Mouse (Mus musculus) neural tube, embryonic 15.5 days (tissue): ENCODE data around the gene Slc44a2. TPM values are rescaled to one million over a fixed set of nuclear protein-coding genes. Genes with fewer than 3 reads are reported as not detected.

Experiments used
- ATAC-seq: fragments of 200-750 bp; cut with Nextera tagmentation; 2 replicates; pipeline ENCODE4 v1.8.0; 2017; ENCODE audit warnings: mild to moderate bottlenecking, moderate TSS enrichment, moderate library complexity; ENCODE audit not compliant: low FRiP score
- H3K27ac ChIP-seq: fragments of 300-500 bp; sonication (generic); replicated peaks from 2 replicates; pipeline ENCODE4 v1.5.1; 2015; ENCODE audit warnings: mild to moderate bottlenecking, inconsistent platforms
- H3K27me3 ChIP-seq: fragments of 300-500 bp; sonication (generic); replicated peaks from 2 replicates; pipeline ENCODE4 v1.6.1; 2015; ENCODE audit warnings: inconsistent platforms
- H3K36me3 ChIP-seq: fragments of 300-500 bp; sonication (generic); 2 replicates; pipeline ENCODE4 v1.6.1; 2015; ENCODE audit warnings: inconsistent platforms
- H3K4me1 ChIP-seq: fragments of 300-500 bp; sonication (generic); 2 replicates; pipeline ENCODE4 v1.6.1; 2015; ENCODE audit warnings: inconsistent platforms
- H3K4me2 ChIP-seq: fragments of 300-500 bp; sonication (generic); 2 replicates; pipeline ENCODE4 v1.6.1; 2015; ENCODE audit warnings: inconsistent platforms, mild to moderate bottlenecking, moderate library complexity
- H3K4me3 ChIP-seq: fragments of 300-500 bp; sonication (generic); replicated peaks from 2 replicates; pipeline ENCODE4 v1.5.1; 2015; ENCODE audit warnings: mild to moderate bottlenecking, inconsistent platforms
- H3K9ac ChIP-seq: fragments of 300-500 bp; sonication (generic); replicated peaks from 2 replicates; pipeline ENCODE4 v1.6.1; 2015; ENCODE audit warnings: mild to moderate bottlenecking, inconsistent platforms
- H3K9me3 ChIP-seq: fragments of 300-500 bp; sonication (generic); replicated peaks from 2 replicates; pipeline ENCODE4 v1.6.1; 2016; ENCODE audit warnings: inconsistent platforms
- WGBS: fragments of 180-500 bp; shearing (Covaris S2); methylation state at CpG from one replicate; pipeline ENCODE4 v1.1.7; 2015; ENCODE audit warnings: mixed read lengths; 5-methylcytosine and 5-hydroxymethylcytosine counted together
- polyA plus RNA-seq: library from polyadenylated mRNA; unstranded; fragments of >200 nt; fragmentation: Nextera tagmentation; extraction: Ambion mirVana; gene quantifications from 2 replicates; pipeline ENCODE4 v1.2.1, GENCODE M21; 2015

Slc44a2 gene
- 68.4 and 79.7 TPM in 2 replicates for polyA plus RNA-seq

- H3K9ac ChIP-seq: peak within 1 kb of the TSS; percentile 71
- peak; percentile 93 for ATAC-seq
- under 1% methylated on average over 52 of the region's 52 CpGs for WGBS
- H3K27me3 ChIP-seq: no peaks in the 10 kb centered on the region
- peak within 1 kb of the TSS; percentile 66 for H3K27ac ChIP-seq
- no peaks in the 10 kb centered on the region for H3K36me3 ChIP-seq
- H3K4me1 ChIP-seq: peaks cover 30% of the 10 kb centered on the region
- H3K4me3 ChIP-seq: peak within 1 kb of the TSS; percentile 53
- peak within 1 kb of the TSS; percentile 90 for H3K4me2 ChIP-seq
- H3K9me3 ChIP-seq: no peaks in the 10 kb centered on the region
Measured at GRCm38 (mm10) chr9:21320619-21321512, at the start of gene Slc44a2. Slc44a2 (plus strand) TSS chr9:21320698.

DNA sequence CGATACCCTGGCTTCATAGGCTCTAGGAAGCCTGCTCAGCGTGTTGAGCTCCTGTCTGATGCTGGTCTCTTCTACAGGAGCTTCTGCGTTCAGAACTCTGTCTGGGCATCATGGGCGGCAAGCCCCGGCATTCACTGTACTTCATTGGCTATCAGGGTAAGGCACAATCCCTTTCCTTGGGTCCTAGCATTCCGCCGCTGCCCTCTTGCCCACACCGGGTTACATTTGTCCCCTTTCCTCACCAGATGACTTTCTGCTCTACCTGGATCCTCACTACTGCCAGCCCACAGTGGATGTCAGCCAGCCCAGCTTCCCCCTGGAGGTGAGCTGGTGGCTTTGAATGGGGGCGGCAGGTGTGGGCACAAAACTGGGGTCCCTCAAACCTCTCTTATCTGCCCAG lies 48.1 kb upstream of the Slc44a2 start:
- no peak for ATAC-seq
- Histone ChIP-seq H3K27ac (no peak overlapping the region), H3K4me3 (no peak overlapping the region), H3K9me3 (no peaks in the 10 kb centered on the region), H3K4me1 (no peaks in the 10 kb centered on the region), H3K4me2 (no peak overlapping the region), H3K9ac (no peak overlapping the region), H3K36me3 (peaks cover 91% of the 10 kb centered on the region), H3K27me3 (no peaks in the 10 kb centered on the region)
- WGBS: 95% methylated on average over 9 of the region's 9 CpGs

GRCm38 (mm10) chr9:21273094-21273493 lies 47.4 kb upstream of the Slc44a2 start:
- Histone ChIP-seq H3K36me3 (peaks cover 96% of the 10 kb centered on the region), H3K27ac (no peak overlapping the region), H3K9me3 (no peaks in the 10 kb centered on the region), H3K4me3 (no peak overlapping the region), H3K9ac (no peak overlapping the region), H3K4me1 (no peaks in the 10 kb centered on the region), H3K27me3 (no peaks in the 10 kb centered on the region), H3K4me2 (no peak overlapping the region)
- no peak for ATAC-seq
- WGBS: 86% methylated on average over 8 of the region's 8 CpGs

DNA sequence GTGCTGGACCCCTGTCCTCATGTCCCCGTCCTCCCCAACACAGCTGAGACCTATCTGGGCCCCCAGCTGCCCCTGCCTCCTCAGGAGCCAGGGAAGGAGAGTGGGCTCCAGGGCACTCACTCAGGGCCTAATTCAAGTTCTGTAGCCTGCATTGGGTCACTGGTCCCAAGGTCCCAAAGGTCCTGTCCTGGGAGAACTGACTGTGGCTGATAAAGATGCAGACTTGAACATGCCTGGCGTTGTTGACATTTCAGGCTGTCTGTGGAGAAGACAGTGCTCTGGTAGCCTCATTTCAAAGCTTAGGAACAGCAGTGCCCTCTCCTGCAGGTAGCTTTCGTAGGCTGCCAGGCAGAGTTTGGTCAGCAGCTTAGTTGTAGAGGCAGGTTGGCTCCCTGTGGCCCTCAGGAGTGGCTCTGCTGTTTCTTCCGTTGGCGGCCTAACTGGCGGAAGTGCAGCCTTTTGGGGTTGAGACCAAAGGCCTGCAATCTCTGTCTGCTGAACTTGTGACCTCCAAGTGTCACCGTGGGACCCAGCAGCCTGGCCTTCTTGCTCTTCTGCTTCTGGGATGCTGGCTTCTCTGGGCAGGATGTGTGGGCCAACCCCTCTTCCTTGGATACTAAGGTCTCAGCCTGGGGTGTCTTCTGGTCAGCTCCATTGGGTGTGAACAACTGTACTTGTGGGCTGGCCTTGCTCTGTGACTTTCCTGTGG lies 46.8 kb upstream of the Slc44a2 start:
- Histone ChIP-seq H3K27ac (no peak overlapping the region), H3K36me3 (peaks cover 95% of the 10 kb centered on the region), H3K4me3 (no peak overlapping the region), H3K4me1 (no peaks in the 10 kb centered on the region), H3K9me3 (no peaks in the 10 kb centered on the region), H3K4me2 (no peak overlapping the region), H3K27me3 (no peaks in the 10 kb centered on the region), H3K9ac (no peak overlapping the region)
- ATAC-seq: no peak
- WGBS: 86% methylated on average over 7 of the region's 7 CpGs

- H3K4me1 ChIP-seq: no peaks in the 10 kb centered on the region
- H3K9me3 ChIP-seq: no peaks in the 10 kb centered on the region
- H3K36me3 ChIP-seq: peaks cover 95% of the 10 kb centered on the region
- H3K27ac ChIP-seq: no peak overlapping the region
- no peaks in the 10 kb centered on the region for H3K27me3 ChIP-seq
- ATAC-seq: no peak
- H3K9ac ChIP-seq: no peak overlapping the region
- WGBS: 91% methylated on average over 3 of the region's 3 CpGs
- H3K4me3 ChIP-seq: no peak overlapping the region
- H3K4me2 ChIP-seq: no peak overlapping the region
Measured at GRCm38 (mm10) chr9:21274336-21274735, 46.2 kb upstream of the Slc44a2 start.

GRCm38 (mm10) chr9:21275013-21275710 lies 45.3 kb upstream of the Slc44a2 start:
- ATAC-seq: no peak
- H3K4me2 ChIP-seq: no peak overlapping the region
- peaks cover 97% of the 10 kb centered on the region for H3K36me3 ChIP-seq
- no peaks in the 10 kb centered on the region for H3K27me3 ChIP-seq
- H3K9ac ChIP-seq: no peak overlapping the region
- no peaks in the 10 kb centered on the region for H3K9me3 ChIP-seq
- no peak overlapping the region for H3K27ac ChIP-seq
- 92% methylated on average over 7 of the region's 7 CpGs for WGBS
- no peaks in the 10 kb centered on the region for H3K4me1 ChIP-seq
- H3K4me3 ChIP-seq: no peak overlapping the region

DNA sequence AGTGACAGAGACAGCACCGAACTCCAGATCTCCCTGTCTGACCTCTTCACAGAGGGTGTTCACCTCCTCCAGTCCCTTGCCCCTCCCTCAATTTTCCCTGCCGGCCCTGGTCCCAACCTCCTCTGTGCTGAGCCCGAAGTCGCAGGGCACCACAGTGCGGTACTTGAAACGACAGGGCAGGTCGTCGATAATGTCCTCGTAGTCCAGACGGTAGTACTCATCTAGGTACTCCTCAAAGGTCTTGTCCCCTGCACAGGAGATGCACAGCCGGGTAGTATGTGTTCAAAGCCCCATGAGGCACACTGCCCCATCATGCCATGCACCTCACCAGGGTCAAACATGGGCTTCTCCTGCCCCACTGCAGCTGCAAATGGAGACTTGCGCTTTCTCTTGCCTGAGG lies 44.8 kb upstream of the Slc44a2 start:
- H3K4me2 ChIP-seq: no peak overlapping the region
- no peak overlapping the region for H3K27ac ChIP-seq
- no peak for ATAC-seq
- no peaks in the 10 kb centered on the region for H3K4me1 ChIP-seq
- WGBS: 89% methylated on average over 12 of the region's 12 CpGs
- H3K36me3 ChIP-seq: peaks cover 92% of the 10 kb centered on the region
- no peaks in the 10 kb centered on the region for H3K27me3 ChIP-seq
- no peak overlapping the region for H3K4me3 ChIP-seq
- H3K9ac ChIP-seq: no peak overlapping the region
- no peaks in the 10 kb centered on the region for H3K9me3 ChIP-seq

GRCm38 (mm10) chr9:21276307-21276706 lies 44.2 kb upstream of the Slc44a2 start:
- Histone ChIP-seq H3K9me3 (no peaks in the 10 kb centered on the region), H3K4me3 (no peak overlapping the region), H3K27ac (no peak overlapping the region), H3K27me3 (no peaks in the 10 kb centered on the region), H3K4me2 (no peak overlapping the region), H3K9ac (no peak overlapping the region), H3K4me1 (no peaks in the 10 kb centered on the region), H3K36me3 (peaks cover 92% of the 10 kb centered on the region)
- WGBS: 92% methylated on average over 8 of the region's 8 CpGs
- ATAC-seq: no peak

- Histone ChIP-seq H3K36me3 (peaks cover 90% of the 10 kb centered on the region), H3K9ac (no peak overlapping the region), H3K4me1 (no peaks in the 10 kb centered on the region), H3K4me3 (no peak overlapping the region), H3K4me2 (no peak overlapping the region), H3K27me3 (no peaks in the 10 kb centered on the region), H3K27ac (no peak overlapping the region), H3K9me3 (no peaks in the 10 kb centered on the region)
- 90% methylated on average over 5 of the region's 5 CpGs for WGBS
- ATAC-seq: no peak
Measured at GRCm38 (mm10) chr9:21277776-21278175, 42.7 kb upstream of the Slc44a2 start.

- peaks cover 57% of the 10 kb centered on the region for H3K36me3 ChIP-seq
Measured at GRCm38 (mm10) chr9:21283591-21283990, 36.9 kb upstream of the Slc44a2 start.

GRCm38 (mm10) chr9:21283994-21284393 lies 36.5 kb upstream of the Slc44a2 start:
- Histone ChIP-seq H3K4me3 (no peak overlapping the region), H3K4me2 (no peak overlapping the region), H3K9me3 (no peaks in the 10 kb centered on the region), H3K4me1 (peaks cover 28% of the 10 kb centered on the region), H3K9ac (no peak overlapping the region), H3K36me3 (peaks cover 53% of the 10 kb centered on the region), H3K27me3 (no peaks in the 10 kb centered on the region), H3K27ac (no peak overlapping the region)
- no peak for ATAC-seq
- 88% methylated on average over 3 of the region's 3 CpGs for WGBS

More at GRCm38 (mm10) chr9:21283591-21283990, 36.9 kb upstream of the Slc44a2 start:
- Histone ChIP-seq H3K27ac (no peak overlapping the region), H3K4me2 (no peak overlapping the region), H3K4me3 (no peak overlapping the region), H3K4me1 (peaks cover 24% of the 10 kb centered on the region), H3K27me3 (no peaks in the 10 kb centered on the region), H3K9ac (no peak overlapping the region), H3K9me3 (no peaks in the 10 kb centered on the region)
- 88% methylated on average over 5 of the region's 5 CpGs for WGBS
- no peak for ATAC-seq
